Mouse (Mus musculus): ENCODE results near the gene Shc2. TPM values are rescaled to one million over a fixed set of nuclear protein-coding genes. Genes with fewer than 3 reads are reported as not detected.
A peak's percentile ranks its signal among the peaks of the same experiment; 100 is the strongest.

Gene Shc2
- polyA plus RNA-seq, 1 experiment from 2014 or later: 22.6 TPM

GRCm38 (mm10) chr10:79675346-79676035, 37.8 kb upstream of the Shc2 start:
- no peak for DNase-seq (ENCODE audit: low spot score)
- Histone ChIP-seq H3K36me3 (peaks cover 46% of the 10 kb centered on the region), H3K9me3 (0 out of 2 replicates have a peak, but pooled peaks cover 3% of the 10 kb centered on the region), H3K4me3 (0 out of 2 replicates have a peak overlapping the region, but pooled peaks have one; percentile 2), H3K27me3 (ENCODE audit: insufficient read depth, poor library complexity, severe bottlenecking) (peaks cover 6% of the 10 kb centered on the region), H3K27ac (no peak overlapping the region), H3K4me1 (replicated peaks) (peaks cover 26% of the 10 kb centered on the region)
- 50% methylated on average over 44 of the region's 44 CpGs for WGBS

GRCm38 (mm10) chr10:79673054-79673453, 35.3 kb upstream of the Shc2 start:
- no peak overlapping the region for H3K4me3 ChIP-seq
- 87% methylated on average over 3 of the region's 3 CpGs for WGBS
- H3K27me3 ChIP-seq (ENCODE audit: insufficient read depth, poor library complexity, severe bottlenecking): peaks cover 6% of the 10 kb centered on the region
- peaks cover 46% of the 10 kb centered on the region for H3K36me3 ChIP-seq
- 0 out of 2 replicates have a peak, but pooled peaks cover 3% of the 10 kb centered on the region for H3K9me3 ChIP-seq
- no peak overlapping the region for H3K27ac ChIP-seq
- H3K4me1 ChIP-seq (replicated peaks): peaks cover 38% of the 10 kb centered on the region
- no peak for DNase-seq (ENCODE audit: low spot score)

- no peak for DNase-seq (ENCODE audit: low spot score)
Measured at GRCm38 (mm10) chr10:79672088-79672455, 34.4 kb upstream of the Shc2 start.

GRCm38 (mm10) chr10:79671396-79672087, 33.8 kb upstream of the Shc2 start:
- H3K36me3 ChIP-seq: peaks cover 44% of the 10 kb centered on the region
- peaks cover 6% of the 10 kb centered on the region for H3K27me3 ChIP-seq (ENCODE audit: insufficient read depth, poor library complexity, severe bottlenecking)
- peak overlapping the region; percentile 66 for H3K27ac ChIP-seq
- WGBS: 71% methylated on average over 6 of the region's 6 CpGs
- peaks cover 39% of the 10 kb centered on the region for H3K4me1 ChIP-seq (replicated peaks)
- DNase-seq (ENCODE audit: low spot score): no peak
- H3K9me3 ChIP-seq: 0 out of 2 replicates have a peak, but pooled peaks cover 3% of the 10 kb centered on the region
- peak overlapping the region; percentile 77 for H3K4me3 ChIP-seq

More at GRCm38 (mm10) chr10:79672088-79672455, 34.4 kb upstream of the Shc2 start:
- Histone ChIP-seq H3K4me1 (replicated peaks) (peaks cover 39% of the 10 kb centered on the region), H3K27me3 (ENCODE audit: insufficient read depth, poor library complexity, severe bottlenecking) (peaks cover 6% of the 10 kb centered on the region), H3K9me3 (0 out of 2 replicates have a peak, but pooled peaks cover 3% of the 10 kb centered on the region), H3K4me3 (peak overlapping the region; percentile 16), H3K27ac (peak overlapping the region; percentile 66), H3K36me3 (peaks cover 46% of the 10 kb centered on the region)
- WGBS: 69% methylated on average over 3 of the region's 3 CpGs

GRCm38 (mm10) chr10:79670071-79670888, 32.6 kb upstream of the Shc2 start:
- Histone ChIP-seq H3K9me3 (no peaks in the 10 kb centered on the region), H3K27me3 (ENCODE audit: insufficient read depth, poor library complexity, severe bottlenecking) (no peaks in the 10 kb centered on the region), H3K36me3 (peaks cover 33% of the 10 kb centered on the region), H3K27ac (peak overlapping the region; percentile 98), H3K4me3 (peak overlapping the region; percentile 77), H3K4me1 (replicated peaks) (peaks cover 33% of the 10 kb centered on the region)
- no peak for DNase-seq (ENCODE audit: low spot score)
- WGBS: 35% methylated on average over 15 of the region's 15 CpGs

GRCm38 (mm10) chr10:79669576-79670057, 31.9 kb upstream of the Shc2 start:
- peaks cover 31% of the 10 kb centered on the region for H3K36me3 ChIP-seq
- H3K27me3 ChIP-seq (ENCODE audit: insufficient read depth, poor library complexity, severe bottlenecking): no peaks in the 10 kb centered on the region
- under 1% methylated on average over 47 of the region's 47 CpGs for WGBS
- peak; percentile 86 for DNase-seq (ENCODE audit: low spot score)
- peak overlapping the region; percentile 98 for H3K27ac ChIP-seq
- H3K4me3 ChIP-seq: peak overlapping the region; percentile 77
- peaks cover 32% of the 10 kb centered on the region for H3K4me1 ChIP-seq (replicated peaks)
- H3K9me3 ChIP-seq: no peaks in the 10 kb centered on the region

GRCm38 (mm10) chr10:79668771-79669575, 31.3 kb upstream of the Shc2 start, which contains the start of gene Tpgs1:
Gene Tpgs1 (plus strand): TSS chr10:79669369.
- H3K4me1 ChIP-seq (replicated peaks): peaks cover 38% of the 10 kb centered on the region
- WGBS: under 1% methylated on average over 45 of the region's 45 CpGs

GRCm38 (mm10) chr10:79668076-79668475, 30.4 kb upstream of the Shc2 start:
- no peak for DNase-seq (ENCODE audit: low spot score)
- Histone ChIP-seq H3K36me3 (peaks cover 17% of the 10 kb centered on the region), H3K4me1 (replicated peaks) (peaks cover 40% of the 10 kb centered on the region), H3K4me3 (peak overlapping the region; percentile 77; the same call in 1 of the 2 replicates), H3K9me3 (no peaks in the 10 kb centered on the region), H3K27ac (peak overlapping the region; percentile 98; the same call in 1 of the 2 replicates), H3K27me3 (ENCODE audit: insufficient read depth, poor library complexity, severe bottlenecking) (no peaks in the 10 kb centered on the region)
- 85% methylated on average over 5 of the region's 5 CpGs for WGBS

More at GRCm38 (mm10) chr10:79668771-79669575, 31.3 kb upstream of the Shc2 start, which contains the start of gene Tpgs1:
- DNase-seq (ENCODE audit: low spot score): peak; percentile 93
- H3K9me3 ChIP-seq: no peaks in the 10 kb centered on the region
- H3K27ac ChIP-seq: peak within 1 kb of the TSS; percentile 98
- peak within 1 kb of the TSS; percentile 77 for H3K4me3 ChIP-seq
- H3K27me3 ChIP-seq (ENCODE audit: insufficient read depth, poor library complexity, severe bottlenecking): no peaks in the 10 kb centered on the region
- H3K36me3 ChIP-seq: peaks cover 26% of the 10 kb centered on the region

- WGBS: 70% methylated on average over 9 of the region's 9 CpGs
- no peak overlapping the region for H3K27ac ChIP-seq
Measured at GRCm38 (mm10) chr10:79666493-79666892, 28.8 kb upstream of the Shc2 start.

GRCm38 (mm10) chr10:79665051-79665450, 27.3 kb upstream of the Shc2 start:
- DNase-seq (ENCODE audit: low spot score): no peak
- H3K4me1 ChIP-seq (replicated peaks): peaks cover 30% of the 10 kb centered on the region
- no peak overlapping the region for H3K27ac ChIP-seq
- no peaks in the 10 kb centered on the region for H3K9me3 ChIP-seq
- H3K4me3 ChIP-seq: no peak overlapping the region
- H3K36me3 ChIP-seq: no peaks in the 10 kb centered on the region
- no peaks in the 10 kb centered on the region for H3K27me3 ChIP-seq (ENCODE audit: insufficient read depth, poor library complexity, severe bottlenecking)
- WGBS: 89% methylated on average over 8 of the region's 8 CpGs

More at GRCm38 (mm10) chr10:79666493-79666892, 28.8 kb upstream of the Shc2 start:
- Histone ChIP-seq H3K9me3 (no peaks in the 10 kb centered on the region), H3K4me1 (replicated peaks) (peaks cover 40% of the 10 kb centered on the region), H3K4me3 (no peak overlapping the region), H3K27me3 (ENCODE audit: insufficient read depth, poor library complexity, severe bottlenecking) (no peaks in the 10 kb centered on the region), H3K36me3 (0 out of 2 replicates have a peak, but pooled peaks cover 2% of the 10 kb centered on the region)
- DNase-seq (ENCODE audit: low spot score): no peak

GRCm38 (mm10) chr10:79664131-79664665, 26.5 kb upstream of the Shc2 start, which contains the start of gene Madcam1:
Gene Madcam1 (plus strand): TSS chr10:79664559.
- no peaks in the 10 kb centered on the region for H3K27me3 ChIP-seq (ENCODE audit: insufficient read depth, poor library complexity, severe bottlenecking)
- WGBS: 12% methylated on average over 13 of the region's 13 CpGs
- no peak within 1 kb of the TSS for H3K27ac ChIP-seq
- H3K36me3 ChIP-seq: no peaks in the 10 kb centered on the region
- H3K9me3 ChIP-seq: no peaks in the 10 kb centered on the region
- DNase-seq (ENCODE audit: low spot score): peak; percentile 87
- no peak within 1 kb of the TSS for H3K4me3 ChIP-seq
- H3K4me1 ChIP-seq (replicated peaks): peaks cover 28% of the 10 kb centered on the region

All from hindbrain, embryonic 10.5 days (tissue).